Mouse (Mus musculus): ENCODE measurements around the gene Clstn1. TPM values are rescaled to one million over a fixed set of nuclear protein-coding genes. Genes with fewer than 3 reads are reported as not detected.
A peak's percentile ranks its signal among the peaks of the same experiment; 100 is the strongest.

The Clstn1 gene
- total and polyA plus RNA-seq, 3 experiments = 6.1 to 26.6 TPM; not detected in 1

DNA sequence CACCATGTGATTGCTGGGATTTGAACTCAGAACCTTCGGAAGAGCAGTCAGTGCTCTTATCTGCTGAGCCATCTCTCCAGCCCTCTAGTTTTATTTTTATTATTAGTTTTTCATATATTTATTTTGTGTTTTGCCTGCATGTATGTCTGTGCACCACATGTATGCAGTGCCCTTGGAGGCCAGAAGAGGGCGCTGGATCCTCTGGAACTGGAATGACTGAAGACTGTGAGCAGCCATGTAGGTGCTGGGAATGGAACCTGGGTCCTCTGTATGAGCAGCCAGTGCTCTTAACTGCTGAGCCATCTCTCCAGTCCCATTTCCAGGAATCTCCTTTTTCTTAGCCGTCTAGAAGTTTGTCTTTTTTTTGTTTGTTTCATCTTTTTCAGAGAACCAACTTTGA lies 18.2 kb downstream of the Clstn1 start:
- Histone ChIP-seq H3K27ac (ENCODE audit: control insufficient read depth, low read depth, low read length) (no peak overlapping the region), H3K36me3 (ENCODE audit: control insufficient read depth in 1 of 2, insufficient read depth in 2 of 2, low read length in 2 of 2) (no peaks in the 10 kb centered on the region), H3K79me2 (ENCODE audit: control insufficient read depth, insufficient read depth, low read length, poor library complexity) (no peaks in the 10 kb centered on the region), H3K4me1 (ENCODE audit: control insufficient read depth in 1 of 2, insufficient read depth in 2 of 2, low read length in 2 of 2) (peaks cover 0 to 11% of the 10 kb centered on the region in 2 experiments; a peak in 2 of 4 replicates), H3K27me3 (ENCODE audit: control insufficient read depth in 1 of 2, insufficient read depth in 2 of 2, low read length in 2 of 2) (peaks cover 2 to 5% of the 10 kb centered on the region in 2 experiments; a peak in 2 of 4 replicates), H3K4me3 (ENCODE audit: control insufficient read depth in 1 of 2, insufficient read depth in 1 of 2, low read depth in 2 of 2, low read length in 2 of 2) (no peak overlapping the region), H3K9ac (ENCODE audit: control insufficient read depth, low read depth, low read length, poor library complexity, severe bottlenecking) (no peak overlapping the region), H3K9me3 (replicated peaks; ENCODE audit: insufficient read depth, low read length) (no peaks in the 10 kb centered on the region)
- TF ChIP-seq HCFC1 (IDR thresholded peaks at IDR 0.05; ENCODE audit: low read depth, low read length) = no peak
- TF ChIP-seq TAL1 (IDR thresholded peaks at IDR 0.05; ENCODE audit: low read length) = no peak
- TF ChIP-seq MYB (IDR thresholded peaks at IDR 0.05; ENCODE audit: low read depth, low read length) = no peak
- TF ChIP-seq TCF12 (IDR thresholded peaks at IDR 0.05; ENCODE audit: low read depth, low read length) = no peak
- peak; percentile 28; the same call in 1 of the 2 replicates for TF ChIP-seq SMC3 (IDR thresholded peaks at IDR 0.05; ENCODE audit: low read depth, low read length)
- no peak for TF ChIP-seq MYC (IDR thresholded peaks at IDR 0.05; ENCODE audit: low read depth, low read length)
- TF ChIP-seq MAX (IDR thresholded peaks at IDR 0.05; ENCODE audit: low read length) = no peak
- TF ChIP-seq RAD21 (IDR thresholded peaks at IDR 0.05; ENCODE audit: low read depth, low read length) = peak; percentile 23
- no peak for TF ChIP-seq MAZ (IDR thresholded peaks at IDR 0.05; ENCODE audit: low read depth, low read length)
- TF ChIP-seq BHLHE40 (IDR thresholded peaks at IDR 0.05; ENCODE audit: borderline replicate concordance, low read depth, low read length) = no peak
- TF ChIP-seq CTCF (IDR thresholded peaks at IDR 0.05 in 2 of 3, conservative IDR thresholded peaks at IDR 0.05 in 1 of 3; ENCODE audit: control insufficient read depth in 1 of 3, insufficient read depth in 1 of 3, low read depth in 2 of 3, low read length in 3 of 3, poor library complexity in 1 of 3, severe bottlenecking in 1 of 3) = peak; percentile 55 to 64 (median 60); a peak in 5 of 6 replicates
- TF ChIP-seq E2F4 (IDR thresholded peaks at IDR 0.05; ENCODE audit: borderline replicate concordance, low read depth, low read length) = no peak
- TF ChIP-seq MEF2A (IDR thresholded peaks at IDR 0.05; ENCODE audit: extremely low read depth, insufficient replicate concordance, low read depth, low read length, poor library complexity, severe bottlenecking) = no peak
- no peak for TF ChIP-seq ETS1 (IDR thresholded peaks at IDR 0.05; ENCODE audit: low read depth, low read length)
- DNase-seq (ENCODE audit: low read depth, low spot score) = peak; percentile 36

DNA sequence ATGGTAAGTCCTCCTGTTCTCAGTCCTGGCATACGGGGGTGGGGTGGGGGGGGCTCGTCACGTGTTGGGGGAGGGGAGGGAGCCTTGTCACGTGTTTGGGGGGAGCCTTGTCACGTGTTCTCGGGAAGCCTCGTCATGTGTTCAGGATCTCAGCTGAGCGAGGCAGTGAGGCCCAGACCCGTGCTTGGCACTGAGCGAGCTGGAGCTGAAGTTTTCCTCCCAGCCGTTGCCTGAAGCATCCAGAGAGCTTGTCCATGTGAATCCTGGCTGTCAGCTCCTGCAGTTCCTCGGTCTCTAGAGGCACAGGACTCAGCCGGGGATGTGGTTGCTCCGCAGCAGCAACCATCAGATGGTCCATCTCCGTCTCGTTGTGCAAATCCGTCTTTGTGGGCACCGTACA lies 19.8 kb downstream of the Clstn1 start:
- Histone ChIP-seq H3K36me3 (ENCODE audit: control insufficient read depth in 1 of 2, insufficient read depth in 2 of 2, low read length in 2 of 2) (no peaks in the 10 kb centered on the region), H3K4me3 (ENCODE audit: control insufficient read depth in 1 of 2, insufficient read depth in 1 of 2, low read depth in 2 of 2, low read length in 2 of 2) (no peak overlapping the region), H3K4me1 (ENCODE audit: control insufficient read depth in 1 of 2, insufficient read depth in 2 of 2, low read length in 2 of 2) (peaks cover 0 to 11% of the 10 kb centered on the region in 2 experiments; a peak in 2 of 4 replicates), H3K27me3 (ENCODE audit: control insufficient read depth in 1 of 2, insufficient read depth in 2 of 2, low read length in 2 of 2) (peaks cover 0 to 6% of the 10 kb centered on the region in 2 experiments; a peak in 2 of 4 replicates), H3K27ac (ENCODE audit: control insufficient read depth, low read depth, low read length) (no peak overlapping the region), H3K79me2 (ENCODE audit: control insufficient read depth, insufficient read depth, low read length, poor library complexity) (no peaks in the 10 kb centered on the region), H3K9me3 (replicated peaks; ENCODE audit: insufficient read depth, low read length) (no peaks in the 10 kb centered on the region), H3K9ac (ENCODE audit: control insufficient read depth, low read depth, low read length, poor library complexity, severe bottlenecking) (no peak overlapping the region)
- no peak for DNase-seq (ENCODE audit: low read depth, low spot score)
- TF ChIP-seq RCOR1 (IDR thresholded peaks at IDR 0.05; ENCODE audit: low read depth, low read length) (no peak), TAL1 (IDR thresholded peaks at IDR 0.05; ENCODE audit: low read length) (no peak)
